Mouse (Mus musculus) neural tube, embryonic 12.5 days (tissue): ENCODE measurements around the gene Clec16a. TPM values are rescaled to one million over a fixed set of nuclear protein-coding genes. Genes with fewer than 3 reads are reported as not detected.
A peak's percentile ranks its signal among the peaks of the same experiment; 100 is the strongest.

ENCODE experiments used
- ATAC-seq: fragments of 200-750 bp; cut with Nextera tagmentation; 2 replicates; pipeline ENCODE4 v1.8.0; 2017; ENCODE audit warnings: low read depth, mild to moderate bottlenecking, moderate TSS enrichment, moderate library complexity; ENCODE audit not compliant: low FRiP score
- H3K27ac ChIP-seq: fragments of 300-500 bp; sonication (generic); 2 replicates; pipeline ENCODE4 v1.5.1; 2016
- H3K27me3 ChIP-seq: fragments of 300-500 bp; sonication (generic); replicated peaks from 2 replicates; pipeline ENCODE4 v1.6.1; 2016; ENCODE audit warnings: mild to moderate bottlenecking
- H3K36me3 ChIP-seq: fragments of 300-500 bp; sonication (generic); 2 replicates; pipeline ENCODE4 v1.6.1; 2016; ENCODE audit warnings: mild to moderate bottlenecking
- H3K4me1 ChIP-seq: fragments of 300-500 bp; sonication (generic); 2 replicates; pipeline ENCODE4 v1.6.1; 2016
- H3K4me2 ChIP-seq: fragments of 300-500 bp; sonication (generic); replicated peaks from 2 replicates; pipeline ENCODE4 v1.6.1; 2016; ENCODE audit warnings: mild to moderate bottlenecking
- H3K4me3 ChIP-seq: fragments of 300-500 bp; sonication (generic); 2 replicates; pipeline ENCODE4 v1.5.1; 2016
- H3K9ac ChIP-seq: fragments of 300-500 bp; sonication (generic); 2 replicates; pipeline ENCODE4 v1.6.1; 2016; ENCODE audit warnings: mild to moderate bottlenecking
- H3K9me3 ChIP-seq: fragments of 300-500 bp; sonication (generic); 2 replicates; pipeline ENCODE4 v1.6.1; 2016; ENCODE audit warnings: mild to moderate bottlenecking
- WGBS: fragments of 180-500 bp; shearing (Covaris S2); methylation state at CpG from one replicate; pipeline ENCODE4 v1.1.7; 2016; 5-methylcytosine and 5-hydroxymethylcytosine counted together
- polyA plus RNA-seq: library from polyadenylated mRNA; unstranded; fragments of >200 nt; fragmentation: Nextera tagmentation; extraction: Ambion mirVana; gene quantifications from 2 replicates; pipeline ENCODE4 v1.2.1, GENCODE M21; 2016

The Clec16a gene
- 57.2 TPM in 2 replicates for polyA plus RNA-seq

- under 1% methylated on average over 58 of the region's 58 CpGs for WGBS
- Histone ChIP-seq H3K9me3 (no peaks in the 10 kb centered on the region), H3K4me3 (peak within 1 kb of the TSS; percentile 84), H3K4me1 (peaks cover 39% of the 10 kb centered on the region), H3K27me3 (no peaks in the 10 kb centered on the region), H3K9ac (peak within 1 kb of the TSS; percentile 79), H3K4me2 (peak within 1 kb of the TSS; percentile 67), H3K27ac (no peak within 1 kb of the TSS), H3K36me3 (no peaks in the 10 kb centered on the region)
- peak; percentile 91 for ATAC-seq
Measured at GRCm38 (mm10) chr16:10544995-10545622, at the start of gene Clec16a. Clec16a (plus strand) TSS chr16:10545339.

GRCm38 (mm10) chr16:10495824-10496298, 49.3 kb upstream of the Clec16a start:
- H3K27ac ChIP-seq = no peak overlapping the region
- H3K27me3 ChIP-seq = 0 out of 2 replicates have a peak, but pooled peaks cover 2% of the 10 kb centered on the region
- no peaks in the 10 kb centered on the region for H3K4me1 ChIP-seq
- H3K9me3 ChIP-seq = no peaks in the 10 kb centered on the region
- H3K4me2 ChIP-seq = no peak overlapping the region
- no peaks in the 10 kb centered on the region for H3K36me3 ChIP-seq
- ATAC-seq = no peak
- no peak overlapping the region for H3K9ac ChIP-seq
- 77% methylated on average over 2 of the region's 2 CpGs for WGBS
- H3K4me3 ChIP-seq = no peak overlapping the region

GRCm38 (mm10) chr16:10498096-10498602, 47.0 kb upstream of the Clec16a start:
- H3K4me3 ChIP-seq = no peak overlapping the region
- H3K4me2 ChIP-seq = no peak overlapping the region
- 0 out of 2 replicates have a peak, but pooled peaks cover 5% of the 10 kb centered on the region for H3K27me3 ChIP-seq
- H3K27ac ChIP-seq = no peak overlapping the region
- no peak for ATAC-seq
- no peaks in the 10 kb centered on the region for H3K4me1 ChIP-seq
- 75% methylated on average over 5 of the region's 5 CpGs for WGBS
- no peaks in the 10 kb centered on the region for H3K9me3 ChIP-seq
- H3K9ac ChIP-seq = no peak overlapping the region
- H3K36me3 ChIP-seq = no peaks in the 10 kb centered on the region

GRCm38 (mm10) chr16:10499122-10499521, 46.0 kb upstream of the Clec16a start:
- Histone ChIP-seq H3K27ac (no peak overlapping the region), H3K27me3 (0 out of 2 replicates have a peak, but pooled peaks cover 2% of the 10 kb centered on the region), H3K36me3 (no peaks in the 10 kb centered on the region), H3K9ac (no peak overlapping the region), H3K4me2 (no peak overlapping the region), H3K4me3 (no peak overlapping the region), H3K4me1 (no peaks in the 10 kb centered on the region), H3K9me3 (no peaks in the 10 kb centered on the region)
- no peak for ATAC-seq
- 41% methylated on average over 1 of the region's 1 CpGs for WGBS

- Histone ChIP-seq H3K4me3 (no peak overlapping the region), H3K4me2 (no peak overlapping the region), H3K9me3 (no peaks in the 10 kb centered on the region), H3K27ac (no peak overlapping the region), H3K4me1 (no peaks in the 10 kb centered on the region), H3K36me3 (no peaks in the 10 kb centered on the region), H3K9ac (no peak overlapping the region), H3K27me3 (0 out of 2 replicates have a peak, but pooled peaks cover 2% of the 10 kb centered on the region)
- ATAC-seq = no peak
- 10% methylated on average over 8 of the region's 8 CpGs for WGBS
Measured at GRCm38 (mm10) chr16:10501865-10502264, 43.3 kb upstream of the Clec16a start.

- Histone ChIP-seq H3K9me3 (no peaks in the 10 kb centered on the region), H3K4me2 (no peak overlapping the region), H3K4me1 (no peaks in the 10 kb centered on the region), H3K27ac (no peak overlapping the region), H3K4me3 (no peak overlapping the region), H3K9ac (no peak overlapping the region), H3K36me3 (no peaks in the 10 kb centered on the region), H3K27me3 (0 out of 2 replicates have a peak, but pooled peaks cover 2% of the 10 kb centered on the region)
- no peak for ATAC-seq
- WGBS = 70% methylated on average over 2 of the region's 2 CpGs
Measured at GRCm38 (mm10) chr16:10503058-10503457, 42.1 kb upstream of the Clec16a start.

GRCm38 (mm10) chr16:10507445-10507844, 37.7 kb upstream of the Clec16a start:
- Histone ChIP-seq H3K27ac (no peak overlapping the region), H3K9me3 (no peaks in the 10 kb centered on the region), H3K36me3 (no peaks in the 10 kb centered on the region), H3K9ac (no peak overlapping the region), H3K4me1 (no peaks in the 10 kb centered on the region), H3K4me3 (no peak overlapping the region), H3K27me3 (no peaks in the 10 kb centered on the region), H3K4me2 (no peak overlapping the region)
- ATAC-seq = no peak
- WGBS = 67% methylated on average over 4 of the region's 4 CpGs

GRCm38 (mm10) chr16:10508691-10509090, 36.4 kb upstream of the Clec16a start:
- H3K4me2 ChIP-seq = no peak overlapping the region
- H3K27ac ChIP-seq = no peak overlapping the region
- H3K9ac ChIP-seq = no peak overlapping the region
- H3K27me3 ChIP-seq = no peaks in the 10 kb centered on the region
- H3K4me1 ChIP-seq = no peaks in the 10 kb centered on the region
- H3K36me3 ChIP-seq = no peaks in the 10 kb centered on the region
- no peaks in the 10 kb centered on the region for H3K9me3 ChIP-seq
- no peak overlapping the region for H3K4me3 ChIP-seq
- no peak for ATAC-seq
- WGBS = 71% methylated on average over 6 of the region's 6 CpGs

- Histone ChIP-seq H3K27me3 (no peaks in the 10 kb centered on the region), H3K27ac (no peak overlapping the region), H3K9me3 (no peaks in the 10 kb centered on the region), H3K4me3 (no peak overlapping the region), H3K4me1 (no peaks in the 10 kb centered on the region), H3K36me3 (no peaks in the 10 kb centered on the region), H3K9ac (no peak overlapping the region), H3K4me2 (no peak overlapping the region)
- ATAC-seq = no peak
- 64% methylated on average over 14 of the region's 14 CpGs for WGBS
Measured at GRCm38 (mm10) chr16:10510477-10511133, 34.5 kb upstream of the Clec16a start.

- H3K36me3 ChIP-seq = no peaks in the 10 kb centered on the region
- 87% methylated on average over 12 of the region's 12 CpGs for WGBS
- H3K27me3 ChIP-seq = no peaks in the 10 kb centered on the region
- no peaks in the 10 kb centered on the region for H3K4me1 ChIP-seq
- no peak overlapping the region for H3K9ac ChIP-seq
- H3K4me3 ChIP-seq = no peak overlapping the region
- ATAC-seq = no peak
- H3K9me3 ChIP-seq = no peaks in the 10 kb centered on the region
- H3K4me2 ChIP-seq = no peak overlapping the region
- no peak overlapping the region for H3K27ac ChIP-seq
Measured at GRCm38 (mm10) chr16:10511134-10511520, 34.0 kb upstream of the Clec16a start.

- Histone ChIP-seq H3K9me3 (no peaks in the 10 kb centered on the region), H3K4me2 (no peak overlapping the region), H3K27me3 (no peaks in the 10 kb centered on the region), H3K4me3 (no peak overlapping the region), H3K36me3 (no peaks in the 10 kb centered on the region), H3K9ac (no peak overlapping the region), H3K4me1 (no peaks in the 10 kb centered on the region), H3K27ac (no peak overlapping the region)
- WGBS = 88% methylated on average over 12 of the region's 12 CpGs
- no peak for ATAC-seq
Measured at GRCm38 (mm10) chr16:10515953-10516572, 29.1 kb upstream of the Clec16a start.

- Histone ChIP-seq H3K4me3 (no peak overlapping the region), H3K9ac (no peak overlapping the region), H3K4me1 (no peaks in the 10 kb centered on the region), H3K27me3 (no peaks in the 10 kb centered on the region), H3K4me2 (no peak overlapping the region), H3K36me3 (no peaks in the 10 kb centered on the region), H3K9me3 (no peaks in the 10 kb centered on the region), H3K27ac (no peak overlapping the region)
- no peak for ATAC-seq
- 58% methylated on average over 5 of the region's 5 CpGs for WGBS
Measured at GRCm38 (mm10) chr16:10518030-10518429, 27.1 kb upstream of the Clec16a start.
